Mouse (Mus musculus): ENCODE results near the gene Cyp2w1. TPM values are rescaled to one million over a fixed set of nuclear protein-coding genes. Genes with fewer than 3 reads are reported as not detected.

The Cyp2w1 gene
- total and polyA plus RNA-seq, 3 experiments: not detected

- peak; percentile 60 for TF ChIP-seq MAX (IDR thresholded peaks at IDR 0.05; ENCODE audit: low read length)
- peak; percentile 89 for TF ChIP-seq SIN3A (IDR thresholded peaks at IDR 0.05; ENCODE audit: low read length)
- TF ChIP-seq GATA1 (IDR thresholded peaks at IDR 0.05; ENCODE audit: low read depth, low read length): peak; percentile 95
- 0 out of 2 replicates have a peak, but pooled peaks have one; percentile 37 for TF ChIP-seq MAFK (IDR thresholded peaks at IDR 0.05; ENCODE audit: borderline replicate concordance, low read depth, low read length)
- no peak for TF ChIP-seq MEF2A (IDR thresholded peaks at IDR 0.05; ENCODE audit: extremely low read depth, insufficient replicate concordance, low read depth, low read length, poor library complexity, severe bottlenecking)
- TF ChIP-seq EP300 (IDR thresholded peaks at IDR 0.05; ENCODE audit: low read depth in 1 of 2, low read length in 2 of 2): peak; percentile 95 to 96
- TF ChIP-seq NRF1 (IDR thresholded peaks at IDR 0.05; ENCODE audit: insufficient read depth, low read depth, low read length, poor library complexity, severe bottlenecking): 0 out of 2 replicates have a peak, but pooled peaks have one; percentile 4
- no peak for TF ChIP-seq UBTF (IDR thresholded peaks at IDR 0.05; ENCODE audit: borderline replicate concordance, insufficient read depth, low read depth, low read length)
Observed at GRCm38 (mm10) chr5:139388694-139389675, 36.6 kb downstream of the Cyp2w1 start (continued).

GRCm38 (mm10) chr5:139389676-139390061, 37.3 kb downstream of the Cyp2w1 start:
- peak; percentile 90 for DNase-seq (ENCODE audit: low read depth, low spot score)
- H3K36me3 ChIP-seq (ENCODE audit: control insufficient read depth in 1 of 2, insufficient read depth in 2 of 2, low read length in 2 of 2): peaks cover 0 to 31% of the 10 kb centered on the region in 2 experiments; a peak in 2 of 4 replicates
- H3K4me1 ChIP-seq (ENCODE audit: control insufficient read depth in 1 of 2, insufficient read depth in 2 of 2, low read length in 2 of 2): peaks cover 24 to 38% of the 10 kb centered on the region in 2 experiments
- H3K4me3 ChIP-seq (ENCODE audit: control insufficient read depth in 1 of 2, insufficient read depth in 1 of 2, low read depth in 2 of 2, low read length in 2 of 2): peak overlapping the region; percentile 4 to 16; a peak in 1 of 4 replicates
- H3K9me3 ChIP-seq (replicated peaks; ENCODE audit: insufficient read depth, low read length): no peaks in the 10 kb centered on the region
- no peaks in the 10 kb centered on the region for H3K27me3 ChIP-seq (ENCODE audit: control insufficient read depth in 1 of 2, insufficient read depth in 2 of 2, low read length in 2 of 2)
- peaks cover 5% of the 10 kb centered on the region for H3K79me2 ChIP-seq (ENCODE audit: control insufficient read depth, insufficient read depth, low read length, poor library complexity)
- H3K9ac ChIP-seq (ENCODE audit: control insufficient read depth, low read depth, low read length, poor library complexity, severe bottlenecking): peak overlapping the region; percentile 51
- peak overlapping the region; percentile 91 for H3K27ac ChIP-seq (ENCODE audit: control insufficient read depth, low read depth, low read length)
- no peak for TF ChIP-seq USF2 (IDR thresholded peaks at IDR 0.05; ENCODE audit: borderline replicate concordance in 1 of 2, insufficient read depth in 1 of 2, low read depth in 1 of 2, low read length in 2 of 2)
- TF ChIP-seq JUND (IDR thresholded peaks at IDR 0.05; ENCODE audit: low read depth, low read length): no peak
- TF ChIP-seq SIN3A (IDR thresholded peaks at IDR 0.05; ENCODE audit: low read length): peak; percentile 89
- 0 out of 2 replicates have a peak, but pooled peaks have one; percentile 27 for TF ChIP-seq ELF1 (IDR thresholded peaks at IDR 0.05; ENCODE audit: low read depth, low read length)
- no peak for TF ChIP-seq UBTF (IDR thresholded peaks at IDR 0.05; ENCODE audit: borderline replicate concordance, insufficient read depth, low read depth, low read length)
- peak; percentile 48; the same call in 1 of the 2 replicates for TF ChIP-seq NELFE (IDR thresholded peaks at IDR 0.05; ENCODE audit: low read depth, low read length)
- 0 out of 2 replicates have a peak, but pooled peaks have one; percentile 22 for TF ChIP-seq GATA1 (IDR thresholded peaks at IDR 0.05; ENCODE audit: low read depth, low read length)
- no peak for TF ChIP-seq MEF2A (IDR thresholded peaks at IDR 0.05; ENCODE audit: extremely low read depth, insufficient replicate concordance, low read depth, low read length, poor library complexity, severe bottlenecking)
- peak in 1 of 2 experiments; percentile 55; a peak in 1 of 4 replicates for TF ChIP-seq POLR2A (IDR thresholded peaks at IDR 0.05; ENCODE audit: control insufficient read depth in 1 of 2, insufficient read depth in 1 of 2, low read depth in 1 of 2, low read length in 2 of 2, poor library complexity in 1 of 2)
- TF ChIP-seq TAL1 (IDR thresholded peaks at IDR 0.05; ENCODE audit: low read length): peak; percentile 81
- TF ChIP-seq MYB (IDR thresholded peaks at IDR 0.05; ENCODE audit: low read depth, low read length): 0 out of 2 replicates have a peak, but pooled peaks have one; percentile 16
- TF ChIP-seq USF1 (IDR thresholded peaks at IDR 0.05; ENCODE audit: low read depth, low read length): no peak
- no peak for TF ChIP-seq TBP (IDR thresholded peaks at IDR 0.05; ENCODE audit: low read depth, low read length)
- peak; percentile 41; the same call in 1 of the 2 replicates for TF ChIP-seq MAX (IDR thresholded peaks at IDR 0.05; ENCODE audit: low read length)
- no peak for TF ChIP-seq KAT2A (conservative IDR thresholded peaks at IDR 0.05; ENCODE audit: low read depth, low read length)
- TF ChIP-seq MAZ (IDR thresholded peaks at IDR 0.05; ENCODE audit: low read depth, low read length): peak; percentile 77
- no peak for TF ChIP-seq ZKSCAN1 (IDR thresholded peaks at IDR 0.05; ENCODE audit: low read depth, low read length)
- TF ChIP-seq CHD1 (IDR thresholded peaks at IDR 0.05; ENCODE audit: low read depth, low read length): no peak
- peak; percentile 78 for TF ChIP-seq MXI1 (IDR thresholded peaks at IDR 0.05; ENCODE audit: low read depth, low read length)
- TF ChIP-seq CHD2 (IDR thresholded peaks at IDR 0.05; ENCODE audit: low read length): no peak
- peak; percentile 41 to 74; a peak in 3 of 4 replicates for TF ChIP-seq EP300 (IDR thresholded peaks at IDR 0.05; ENCODE audit: low read depth in 1 of 2, low read length in 2 of 2)
- TF ChIP-seq POLR2AphosphoS2 (IDR thresholded peaks at IDR 0.05; ENCODE audit: low read length): no peak
- no peak; the same call in 1 of the 2 replicates for TF ChIP-seq POLR2AphosphoS5 (IDR thresholded peaks at IDR 0.05; ENCODE audit: borderline replicate concordance, low read depth, low read length)
- TF ChIP-seq CTCF (IDR thresholded peaks at IDR 0.05 in 2 of 3, conservative IDR thresholded peaks at IDR 0.05 in 1 of 3; ENCODE audit: control insufficient read depth in 1 of 3, insufficient read depth in 1 of 3, low read depth in 2 of 3, low read length in 3 of 3, poor library complexity in 1 of 3, severe bottlenecking in 1 of 3): no peak
- TF ChIP-seq BHLHE40 (IDR thresholded peaks at IDR 0.05; ENCODE audit: borderline replicate concordance, low read depth, low read length): peak; percentile 60; the same call in 1 of the 2 replicates
- no peak for TF ChIP-seq HCFC1 (IDR thresholded peaks at IDR 0.05; ENCODE audit: low read depth, low read length)
- 0 out of 2 replicates have a peak, but pooled peaks have one; percentile 33 for TF ChIP-seq MYC (IDR thresholded peaks at IDR 0.05; ENCODE audit: low read depth, low read length)
- no peak for TF ChIP-seq GABPA (IDR thresholded peaks at IDR 0.05; ENCODE audit: low read depth, low read length)

Data from MEL (cell line).